Mouse (Mus musculus) T-cell, adult 2 months (primary cell): ENCODE data around the gene Fthl17b.
"Not testable (repeated sequence)": the region's sequence is repeated elsewhere in the genome, so short reads cannot be mapped to it uniquely, and the experiment has no call there.

ENCODE experiments used
- DNase-seq: peaks from one replicate; pipeline ENCODE4 v3.0.0; 2022; ENCODE audit warnings: low spot score

Gene Fthl17b

DNA sequence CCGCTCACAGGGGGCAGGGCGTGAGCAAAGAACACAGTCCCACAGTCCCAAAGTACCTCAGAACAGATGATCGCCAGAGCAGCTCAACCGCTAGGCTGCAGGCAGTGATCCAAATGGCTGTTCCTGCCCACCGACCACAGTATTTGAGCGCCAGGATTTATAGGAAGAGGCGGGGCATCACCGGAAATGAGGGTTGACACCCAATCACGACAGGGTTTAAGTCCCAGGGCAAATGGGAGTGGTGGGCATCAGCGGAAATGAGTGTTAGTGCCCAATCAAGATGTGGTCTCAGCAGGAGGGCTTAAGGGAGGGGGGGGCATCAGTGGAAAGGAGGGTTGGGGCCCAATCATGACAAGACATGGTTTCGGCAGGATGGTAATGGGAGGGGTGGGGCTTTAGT is at the start of gene Fthl17b:
Fthl17b (minus strand) TSS at position 101 of the 400 bp plus-strand sequence.
- not testable (repeated sequence) for DNase-seq

DNA sequence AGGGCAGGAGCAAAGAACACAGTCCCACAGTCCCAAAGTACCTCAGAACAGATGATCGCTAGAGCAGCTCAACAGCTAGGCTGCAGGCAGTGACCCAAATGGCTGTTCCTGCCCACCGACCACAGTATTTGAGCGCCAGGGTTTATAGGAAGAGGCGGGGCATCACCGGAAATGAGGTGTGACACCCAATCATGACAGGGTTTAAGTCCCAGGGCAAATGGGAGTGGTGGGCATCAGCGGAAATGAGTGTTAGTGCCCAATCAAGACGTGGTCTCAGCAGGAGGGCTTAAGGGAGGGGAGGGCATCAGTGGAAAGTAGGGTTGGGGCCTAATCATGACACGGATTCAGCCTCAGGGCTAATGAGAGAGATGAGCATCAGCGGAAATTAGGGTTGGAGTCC is 23.9 kb upstream of the Fthl17b start, which contains the start of gene Fthl17d:
Fthl17d (minus strand) TSS at position 101 of the 400 bp plus-strand sequence.
- DNase-seq = not testable (repeated sequence)

DNA sequence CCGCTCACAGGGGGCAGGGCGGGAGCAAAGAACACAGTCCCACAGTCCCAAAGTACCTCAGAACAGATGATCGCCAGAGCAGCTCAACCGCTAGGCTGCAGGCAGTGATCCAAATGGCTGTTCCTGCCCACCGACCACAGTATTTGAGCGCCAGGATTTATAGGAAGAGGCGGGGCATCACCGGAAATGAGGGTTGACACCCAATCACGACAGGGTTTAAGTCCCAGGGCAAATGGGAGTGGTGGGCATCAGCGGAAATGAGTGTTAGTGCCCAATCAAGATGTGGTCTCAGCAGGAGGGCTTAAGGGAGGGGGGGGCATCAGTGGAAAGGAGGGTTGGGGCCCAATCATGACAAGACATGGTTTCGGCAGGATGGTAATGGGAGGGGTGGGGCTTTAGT is 13.7 kb upstream of the Fthl17b start, which contains the start of gene Fthl17c:
Fthl17c (minus strand) TSS at position 101 of the 400 bp plus-strand sequence.
- not testable (repeated sequence) for DNase-seq

DNA sequence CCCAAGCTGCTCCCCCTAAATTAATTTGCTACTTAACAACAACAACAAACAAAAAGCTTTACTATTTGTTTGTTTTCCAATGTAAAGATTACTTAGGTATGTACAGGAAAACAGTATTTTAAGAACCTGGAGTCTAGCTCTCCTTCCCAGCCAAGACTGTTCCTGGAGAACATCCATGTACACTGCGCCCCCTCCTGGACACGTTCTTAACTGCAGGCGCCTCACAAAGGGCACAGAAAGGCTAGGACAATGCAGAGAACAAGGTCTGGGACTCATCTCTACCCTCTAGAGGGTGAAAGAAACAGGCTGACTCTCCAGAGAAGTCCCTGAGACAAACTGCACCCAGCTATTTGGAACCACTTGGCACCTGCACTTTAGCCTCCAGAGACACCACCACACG is 1.8 kb upstream of the Fthl17b start:
- DNase-seq = not testable (repeated sequence)

DNA sequence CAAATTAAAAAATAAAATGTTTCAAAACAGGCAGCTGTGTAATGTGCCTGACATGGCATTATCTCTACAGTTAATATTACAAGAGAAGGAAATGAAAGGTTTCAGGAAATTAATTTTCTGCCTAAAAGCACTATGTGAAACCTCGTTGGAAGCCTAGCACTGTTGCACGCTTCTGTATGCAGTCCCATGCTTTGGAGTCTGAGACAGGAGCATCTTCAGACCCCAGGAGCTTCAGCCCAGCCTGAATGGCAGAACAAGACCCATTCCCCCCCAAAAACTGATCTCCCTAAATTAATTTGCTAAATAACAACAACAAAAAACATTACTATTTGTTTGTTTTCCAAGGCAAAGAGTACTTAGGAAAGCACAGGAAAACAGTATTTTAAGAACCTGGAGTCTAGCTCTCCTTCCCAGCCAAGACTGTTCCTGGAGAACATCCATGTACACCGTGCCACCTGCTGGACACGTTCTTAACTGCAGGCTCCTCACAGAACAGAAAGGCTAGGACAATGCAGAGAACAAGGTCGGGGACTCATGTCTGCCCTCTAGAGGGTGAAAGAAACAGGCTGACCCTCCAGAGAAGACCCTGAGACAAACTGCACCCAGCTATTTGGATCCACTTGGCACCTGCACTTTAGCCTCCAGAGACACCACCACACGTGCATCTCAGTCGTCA is 14.5 kb downstream of the Fthl17b start:
- DNase-seq = peak; percentile 42

DNA sequence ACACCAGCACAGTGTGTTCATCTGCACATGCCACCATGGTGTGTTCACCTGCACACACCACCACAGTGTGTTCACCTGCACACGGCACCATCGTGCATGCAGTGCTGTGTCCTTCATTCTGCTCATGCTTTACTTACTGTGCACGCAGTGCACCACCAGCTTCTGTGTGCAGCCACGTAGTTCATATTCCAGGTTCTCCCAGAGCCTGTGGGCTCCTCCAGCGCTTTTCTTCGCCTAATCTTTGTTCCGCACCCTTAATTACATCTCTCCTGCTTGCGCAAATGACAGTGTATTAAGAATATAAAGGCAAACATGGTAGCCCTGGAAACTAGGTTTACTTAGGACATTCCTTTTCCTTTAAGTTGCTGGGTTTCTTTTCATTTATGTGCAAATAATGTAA is 18.7 kb downstream of the Fthl17b start:
- no peak for DNase-seq

DNA sequence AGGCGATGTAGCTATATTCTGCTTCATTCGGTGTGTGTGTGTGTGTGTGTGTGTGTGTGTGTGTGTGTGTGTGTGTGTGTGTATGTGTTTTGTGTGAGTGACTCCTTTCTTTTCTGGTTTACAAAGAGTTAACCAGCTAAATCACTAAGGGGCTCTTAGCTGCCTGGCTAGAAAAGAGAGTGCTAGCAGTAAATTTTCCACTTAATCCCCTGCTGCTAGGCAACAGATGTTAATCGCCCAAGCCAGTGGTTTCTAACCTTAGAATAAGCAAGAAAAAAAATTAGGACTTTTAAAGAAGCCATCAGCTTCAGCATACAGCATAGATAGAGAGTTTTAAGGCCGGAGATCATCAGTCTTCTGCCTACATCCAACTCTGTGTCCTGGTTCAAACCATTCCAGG is 35.5 kb downstream of the Fthl17b start:
- DNase-seq = no peak

DNA sequence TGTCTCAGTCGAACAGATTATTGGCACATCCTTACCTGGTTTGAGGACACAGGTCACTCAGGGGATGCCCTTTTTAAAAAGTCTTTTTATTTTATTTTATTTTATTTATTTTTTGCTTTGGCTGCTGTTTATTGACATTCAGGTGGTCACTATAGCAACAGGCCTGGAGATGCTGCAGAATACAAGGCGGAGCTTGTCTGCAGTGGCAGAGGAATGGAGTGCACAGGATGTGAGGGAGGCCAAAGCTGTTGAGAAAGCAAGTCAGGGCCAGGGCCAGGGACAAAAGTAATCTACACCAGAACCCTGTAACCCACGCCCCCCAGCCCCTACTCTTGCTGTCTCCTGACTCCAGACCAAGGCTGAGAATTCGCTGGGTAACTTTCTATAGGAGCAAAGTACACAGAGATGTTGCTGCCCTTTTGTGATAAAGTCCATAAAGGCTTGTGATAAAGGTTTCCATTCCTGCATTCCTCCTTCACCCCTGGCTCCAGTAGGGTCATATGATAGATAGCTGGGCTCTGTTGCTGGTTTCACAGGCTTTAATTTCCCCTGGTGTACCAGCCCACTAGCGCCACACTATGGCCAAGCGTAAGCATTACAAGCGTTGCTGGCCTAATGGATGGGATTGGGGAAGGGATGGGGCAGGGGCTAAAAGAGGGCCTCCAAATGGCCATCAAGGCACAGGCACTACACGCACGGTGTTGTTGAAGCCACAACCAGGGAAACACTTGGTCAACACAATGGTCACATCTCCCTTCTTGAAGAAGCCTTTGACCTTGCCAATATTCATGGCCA is 40.8 kb downstream of the Fthl17b start:
- DNase-seq = no peak

DNA sequence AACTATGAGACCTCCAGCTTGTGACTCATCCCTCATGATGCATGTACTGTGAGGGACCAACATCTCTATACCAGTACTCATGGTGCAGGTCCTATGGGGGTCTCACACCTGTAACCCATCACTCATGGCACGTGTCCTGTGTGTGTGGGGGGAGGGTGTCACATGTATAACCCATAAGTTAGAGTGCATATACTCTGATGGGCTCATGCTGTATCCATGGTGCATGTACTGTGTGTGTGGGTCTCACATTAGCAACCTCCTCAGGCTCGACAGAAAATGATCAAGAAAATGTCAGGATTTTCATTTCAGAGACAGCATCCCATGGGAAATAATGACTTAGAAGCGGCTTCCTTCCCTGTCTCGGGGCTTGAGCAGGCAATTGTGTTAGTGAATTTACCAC is 41.7 kb downstream of the Fthl17b start:
- no peak for DNase-seq
